Mouse (Mus musculus) CD4-positive helper T cell, adult 2 months (primary cell): Measurements from ENCODE around the gene Capn11.
A peak's percentile ranks its signal among the peaks of the same experiment; 100 is the strongest.

Experiments
- DNase-seq: peaks from one replicate; pipeline ENCODE4 v3.0.0-alpha.2; 2012; ENCODE audit warnings: low read depth, missing footprints, low spot score

Gene Capn11

DNA sequence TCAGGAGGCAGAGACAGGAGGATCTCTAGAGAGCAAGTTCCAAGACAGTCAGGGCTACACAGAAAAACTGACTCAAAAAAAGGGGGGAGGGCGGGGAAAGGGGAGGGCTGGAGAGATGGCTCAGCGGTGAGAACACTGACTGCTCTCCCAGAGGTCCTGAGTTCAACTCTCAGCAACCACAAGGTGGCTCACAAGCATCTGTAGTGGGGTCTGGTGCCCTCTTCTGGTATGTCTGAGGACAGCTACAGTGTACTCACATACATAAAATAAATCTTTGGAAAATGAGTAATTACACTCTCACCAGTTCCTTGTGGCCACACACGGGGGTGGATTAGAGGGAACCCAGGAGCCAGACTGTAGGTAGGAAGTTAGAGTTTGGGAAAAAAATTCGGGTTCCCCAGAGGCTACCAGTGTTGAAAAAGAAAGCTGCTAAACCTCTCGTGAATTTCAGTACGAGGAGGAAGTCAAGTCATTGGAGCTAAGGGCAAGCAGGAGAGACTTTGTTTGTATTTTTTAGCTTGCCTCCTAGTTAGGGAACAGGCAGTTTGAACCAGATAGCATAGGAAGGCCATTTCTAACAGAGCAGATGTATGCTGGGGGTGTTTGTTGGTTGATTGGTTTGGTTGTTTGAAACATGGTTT is 76.3 kb downstream of the Capn11 start:
- peak; percentile 71 for DNase-seq

DNA sequence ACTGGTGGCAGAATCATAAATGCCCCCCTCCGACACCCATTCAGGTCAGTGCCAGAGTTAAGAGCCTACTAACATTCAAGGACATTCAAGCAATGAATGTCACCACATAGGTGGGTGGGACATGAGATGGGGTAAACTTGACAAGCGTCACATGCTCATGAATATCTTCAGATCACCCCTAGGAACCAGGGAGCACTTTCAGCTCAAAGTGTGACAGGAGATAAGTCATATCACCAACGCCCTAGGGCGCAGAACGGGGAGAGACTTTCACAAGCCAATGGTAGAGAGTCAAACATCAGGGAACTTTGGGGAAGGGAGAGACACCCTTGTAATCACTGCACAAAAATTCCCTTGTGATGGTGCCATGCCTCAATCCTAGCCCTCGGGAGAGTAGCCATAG is 76.9 kb downstream of the Capn11 start:
- DNase-seq: no peak

- DNase-seq: peak; percentile 86
These were observed 77.5 kb downstream of the Capn11 start for GRCm38 (mm10) chr17:45581567-45581983.

DNA sequence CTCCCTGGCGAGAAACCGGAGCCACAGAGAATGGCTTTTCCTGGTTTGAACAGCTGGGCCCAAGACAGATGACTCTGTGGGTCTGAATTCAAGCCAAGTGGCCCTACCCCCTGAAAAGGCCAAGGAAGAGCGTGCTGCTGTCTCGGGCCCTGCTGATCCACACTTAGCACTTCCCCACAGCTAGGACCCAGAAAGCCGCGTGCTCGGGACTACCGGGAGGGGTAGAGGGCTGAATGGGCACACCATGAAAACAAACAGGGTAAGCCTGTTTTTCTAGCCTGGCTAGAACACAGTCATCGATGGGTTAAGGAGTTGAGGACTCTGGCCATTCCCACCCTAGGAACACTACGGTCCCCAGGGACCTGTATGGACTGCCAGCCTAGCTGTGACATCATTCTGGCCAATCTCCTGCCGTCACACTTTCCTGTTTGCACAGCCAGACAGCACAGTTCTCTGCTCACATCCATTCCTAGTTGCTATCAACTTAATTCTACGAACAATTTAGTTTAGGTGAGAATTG is 78.1 kb downstream of the Capn11 start:
- DNase-seq: no peak
